Mouse (Mus musculus): ENCODE measurements around the gene Dock1. TPM values are rescaled to one million over a fixed set of nuclear protein-coding genes. Genes with fewer than 3 reads are reported as not detected.

The Dock1 gene
- total RNA-seq, 1 experiment from 2014 or later: 1.4 TPM

DNA sequence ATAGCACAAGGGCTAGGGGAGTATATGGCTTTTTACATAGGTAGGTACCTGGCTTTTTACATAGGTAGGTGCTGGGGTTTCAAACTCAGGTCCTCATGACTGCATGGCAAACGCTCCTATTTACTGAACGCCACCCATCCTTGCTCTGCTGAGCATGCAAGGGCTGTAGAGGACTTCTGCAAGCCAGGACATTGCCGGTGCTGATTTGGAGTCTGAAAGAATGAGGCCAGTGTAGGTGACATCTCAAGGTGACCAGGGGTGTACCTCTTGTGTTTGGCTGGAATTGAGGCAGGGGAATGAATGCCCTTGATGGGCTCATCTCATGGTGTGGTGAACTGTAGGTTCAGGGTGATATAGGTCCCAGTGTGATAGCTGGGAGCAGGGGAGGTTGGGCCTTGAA, 20.4 kb downstream of the Dock1 start:
- no peak for ATAC-seq (ENCODE audit: extremely low read depth, insufficient number of reproducible peaks, low FRiP score, poor library complexity, severe bottlenecking)

- ATAC-seq (ENCODE audit: extremely low read depth, insufficient number of reproducible peaks, low FRiP score, poor library complexity, severe bottlenecking): no peak
Measured at GRCm38 (mm10) chr7:134693325-134693724, 22.9 kb downstream of the Dock1 start.

- ATAC-seq (ENCODE audit: extremely low read depth, insufficient number of reproducible peaks, low FRiP score, poor library complexity, severe bottlenecking): no peak
Measured at GRCm38 (mm10) chr7:134695431-134695830, 25.0 kb downstream of the Dock1 start.

GRCm38 (mm10) chr7:134696126-134696979, 25.9 kb downstream of the Dock1 start:
- ATAC-seq (ENCODE audit: extremely low read depth, insufficient number of reproducible peaks, low FRiP score, poor library complexity, severe bottlenecking): no peak

DNA sequence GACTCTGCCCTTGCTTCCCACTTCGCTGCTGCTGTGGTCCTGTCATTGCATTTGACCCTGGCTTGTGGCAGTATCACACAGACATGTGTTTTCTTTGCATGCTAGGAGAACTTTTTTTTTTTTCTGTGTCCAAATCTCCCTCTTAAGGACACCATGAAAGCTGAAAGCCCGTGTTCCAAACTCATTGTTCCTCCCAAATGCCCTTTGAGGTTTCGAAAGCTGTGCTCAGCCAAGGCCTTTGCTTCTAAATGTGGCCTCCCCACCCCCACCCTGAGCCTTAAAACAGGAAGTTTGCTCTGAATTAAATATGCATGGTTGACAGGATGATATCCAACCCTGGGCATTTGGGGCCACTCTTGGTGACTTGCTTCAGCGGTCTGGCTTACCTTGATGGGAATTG, 27.0 kb downstream of the Dock1 start:
- ATAC-seq (ENCODE audit: extremely low read depth, insufficient number of reproducible peaks, low FRiP score, poor library complexity, severe bottlenecking): no peak

GRCm38 (mm10) chr7:134698246-134698645, 27.8 kb downstream of the Dock1 start:
- ATAC-seq (ENCODE audit: extremely low read depth, insufficient number of reproducible peaks, low FRiP score, poor library complexity, severe bottlenecking): no peak

DNA sequence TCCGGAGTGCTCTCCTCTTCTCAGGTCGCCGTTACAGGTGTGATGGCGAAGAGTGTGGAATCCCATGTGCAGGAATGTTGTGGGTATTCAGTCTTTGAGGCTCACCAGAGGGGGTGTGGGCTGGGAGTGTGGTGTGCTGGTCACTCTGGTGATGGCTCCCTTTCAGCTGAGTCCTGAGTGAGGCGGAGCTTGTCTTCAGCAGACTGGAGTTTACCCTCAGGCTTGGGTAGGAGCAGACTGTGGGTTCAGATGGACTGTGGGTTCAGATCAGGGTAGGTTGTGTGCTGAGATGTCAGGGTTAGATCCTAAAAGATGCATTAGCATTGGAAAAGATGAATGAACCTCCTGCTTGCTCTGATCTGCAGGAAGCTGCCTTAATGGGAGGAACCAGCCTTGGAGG, 29.5 kb downstream of the Dock1 start:
- ATAC-seq (ENCODE audit: extremely low read depth, insufficient number of reproducible peaks, low FRiP score, poor library complexity, severe bottlenecking): no peak

- ATAC-seq (ENCODE audit: extremely low read depth, insufficient number of reproducible peaks, low FRiP score, poor library complexity, severe bottlenecking): no peak
Measured at GRCm38 (mm10) chr7:134702481-134702880, 32.0 kb downstream of the Dock1 start.

DNA sequence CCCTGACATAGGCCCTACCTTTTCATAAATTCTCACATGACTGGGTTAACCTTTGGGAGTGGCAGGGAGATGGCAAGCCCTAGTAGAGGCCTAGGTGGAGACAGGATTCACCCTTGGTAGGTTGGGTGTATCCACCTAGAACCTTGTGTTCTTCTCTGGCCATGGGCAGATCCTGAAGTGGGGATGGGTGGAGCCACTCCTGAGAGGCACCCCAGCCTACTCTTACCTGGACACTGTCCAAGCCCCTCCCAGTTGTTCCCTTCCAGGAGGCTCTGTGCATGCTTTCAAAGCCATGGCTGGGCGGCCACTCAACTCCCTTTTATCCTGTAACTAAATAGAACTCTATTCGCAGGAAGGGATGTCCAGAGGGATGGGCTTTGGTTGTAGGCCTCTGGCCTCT, 33.2 kb downstream of the Dock1 start:
- ATAC-seq (ENCODE audit: extremely low read depth, insufficient number of reproducible peaks, low FRiP score, poor library complexity, severe bottlenecking): no peak

DNA sequence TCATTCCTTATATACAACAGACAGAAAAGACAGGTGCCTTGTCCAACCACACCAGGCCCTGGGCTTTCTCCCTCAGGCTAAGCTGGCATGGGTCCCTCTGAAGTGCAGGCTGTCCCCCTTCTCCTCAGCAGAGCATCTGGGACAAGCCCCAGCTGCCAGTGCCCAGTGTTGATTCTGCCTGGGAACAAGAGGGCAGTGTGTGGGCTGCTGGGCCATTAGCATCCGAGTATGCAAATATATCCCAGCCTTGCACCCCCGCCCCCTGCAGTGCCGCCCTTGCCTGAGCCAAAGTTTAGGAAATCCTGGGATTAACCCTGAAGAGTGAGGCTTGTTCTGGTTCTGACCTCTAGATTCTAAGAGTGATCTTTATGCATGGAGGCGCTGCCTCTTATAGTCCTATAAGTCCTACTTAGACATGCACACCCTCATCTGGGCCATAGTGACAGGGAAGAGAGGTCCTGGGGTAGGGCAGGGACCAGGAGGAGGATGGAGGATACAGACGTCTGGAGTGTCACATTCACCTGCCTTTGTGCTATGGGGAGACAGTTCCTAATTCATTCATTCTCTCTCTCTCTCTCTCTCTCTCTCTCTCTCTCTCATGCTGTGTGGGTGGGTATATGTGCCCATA, 38.9 kb downstream of the Dock1 start:
- no peak for ATAC-seq (ENCODE audit: extremely low read depth, insufficient number of reproducible peaks, low FRiP score, poor library complexity, severe bottlenecking)

DNA sequence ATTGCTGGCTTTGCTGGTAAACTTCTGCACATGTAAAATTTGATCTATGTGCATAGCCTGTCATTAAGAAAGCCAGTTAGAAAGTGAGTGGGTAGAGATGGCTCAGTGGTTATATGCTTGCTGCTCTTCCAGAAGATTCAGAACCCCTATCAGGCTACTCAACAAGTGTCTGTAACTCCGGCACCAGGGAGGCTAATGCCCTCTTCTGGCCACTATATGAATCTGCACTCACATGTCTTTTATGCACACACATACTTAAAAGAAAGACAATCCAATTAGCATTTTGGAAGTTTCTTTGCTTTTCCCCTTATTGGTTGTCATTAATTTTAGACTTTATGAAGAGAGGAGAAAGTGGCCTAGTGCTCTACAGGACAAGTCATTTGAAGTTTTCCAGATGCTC, 41.1 kb downstream of the Dock1 start:
- no peak for ATAC-seq (ENCODE audit: extremely low read depth, insufficient number of reproducible peaks, low FRiP score, poor library complexity, severe bottlenecking)

DNA sequence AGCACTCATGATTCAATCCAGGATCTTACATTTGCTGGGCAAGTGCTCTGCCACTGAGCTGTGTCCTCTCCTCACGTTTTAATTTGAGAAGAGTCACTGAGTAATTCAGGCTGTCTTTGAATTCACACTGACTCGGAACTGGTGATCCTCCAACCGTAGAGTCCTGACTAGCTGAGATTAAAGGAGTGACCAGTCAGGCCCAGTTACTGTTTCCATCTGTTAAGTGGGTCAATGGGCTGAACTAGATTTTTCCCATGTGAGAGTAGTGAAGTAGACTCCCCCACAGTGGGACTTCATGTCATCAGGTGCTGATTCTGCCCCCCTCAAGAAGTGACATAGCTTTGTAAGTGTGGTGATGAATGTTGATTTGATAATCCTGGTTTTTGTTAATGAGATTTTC, 49.0 kb downstream of the Dock1 start:
- ATAC-seq (ENCODE audit: extremely low read depth, insufficient number of reproducible peaks, low FRiP score, poor library complexity, severe bottlenecking): no peak

DNA sequence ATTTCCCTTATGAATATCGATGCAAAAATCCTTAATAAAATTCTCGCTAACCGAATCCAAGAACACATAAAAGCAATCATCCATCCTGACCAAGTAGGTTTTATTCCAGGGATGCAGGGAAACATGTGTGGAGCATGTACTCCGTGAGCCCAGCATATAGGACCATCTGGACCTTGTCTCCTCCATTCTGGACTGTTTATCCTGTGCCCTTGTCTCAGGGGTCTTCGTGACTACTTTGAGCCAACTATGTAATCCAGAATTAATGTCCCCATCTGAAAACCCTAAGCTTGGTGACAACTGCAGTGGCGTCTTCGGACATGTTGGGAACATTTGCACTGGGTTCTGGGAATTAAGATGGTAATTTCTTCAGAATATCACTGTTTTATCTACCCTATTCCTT, 51.9 kb downstream of the Dock1 start:
- ATAC-seq (ENCODE audit: extremely low read depth, insufficient number of reproducible peaks, low FRiP score, poor library complexity, severe bottlenecking): no peak

DNA sequence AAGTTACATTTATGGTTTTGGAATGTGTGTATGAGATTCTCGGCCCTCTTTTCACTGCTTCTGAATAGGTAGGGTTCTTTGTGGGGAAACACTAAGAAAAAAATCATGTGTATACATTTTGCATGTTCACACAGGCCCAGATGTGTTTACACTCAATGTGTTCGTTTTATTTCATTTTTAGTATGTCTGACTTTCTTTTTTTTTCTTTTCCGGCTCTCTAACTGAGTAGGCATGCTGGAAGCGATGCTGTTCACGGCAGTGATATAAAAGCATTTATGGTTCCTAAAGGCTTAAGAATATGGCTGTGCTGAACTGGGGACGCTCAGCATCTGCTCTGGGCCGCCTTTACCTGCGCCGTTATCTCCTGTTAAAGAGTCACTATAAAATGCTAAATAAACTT, 52.5 kb downstream of the Dock1 start:
- ATAC-seq (ENCODE audit: extremely low read depth, insufficient number of reproducible peaks, low FRiP score, poor library complexity, severe bottlenecking): no peak

GRCm38 (mm10) chr7:134723509-134723908, 53.1 kb downstream of the Dock1 start:
- ATAC-seq (ENCODE audit: extremely low read depth, insufficient number of reproducible peaks, low FRiP score, poor library complexity, severe bottlenecking): no peak

GRCm38 (mm10) chr7:134724841-134725240, 54.4 kb downstream of the Dock1 start:
- ATAC-seq (ENCODE audit: extremely low read depth, insufficient number of reproducible peaks, low FRiP score, poor library complexity, severe bottlenecking): no peak

DNA sequence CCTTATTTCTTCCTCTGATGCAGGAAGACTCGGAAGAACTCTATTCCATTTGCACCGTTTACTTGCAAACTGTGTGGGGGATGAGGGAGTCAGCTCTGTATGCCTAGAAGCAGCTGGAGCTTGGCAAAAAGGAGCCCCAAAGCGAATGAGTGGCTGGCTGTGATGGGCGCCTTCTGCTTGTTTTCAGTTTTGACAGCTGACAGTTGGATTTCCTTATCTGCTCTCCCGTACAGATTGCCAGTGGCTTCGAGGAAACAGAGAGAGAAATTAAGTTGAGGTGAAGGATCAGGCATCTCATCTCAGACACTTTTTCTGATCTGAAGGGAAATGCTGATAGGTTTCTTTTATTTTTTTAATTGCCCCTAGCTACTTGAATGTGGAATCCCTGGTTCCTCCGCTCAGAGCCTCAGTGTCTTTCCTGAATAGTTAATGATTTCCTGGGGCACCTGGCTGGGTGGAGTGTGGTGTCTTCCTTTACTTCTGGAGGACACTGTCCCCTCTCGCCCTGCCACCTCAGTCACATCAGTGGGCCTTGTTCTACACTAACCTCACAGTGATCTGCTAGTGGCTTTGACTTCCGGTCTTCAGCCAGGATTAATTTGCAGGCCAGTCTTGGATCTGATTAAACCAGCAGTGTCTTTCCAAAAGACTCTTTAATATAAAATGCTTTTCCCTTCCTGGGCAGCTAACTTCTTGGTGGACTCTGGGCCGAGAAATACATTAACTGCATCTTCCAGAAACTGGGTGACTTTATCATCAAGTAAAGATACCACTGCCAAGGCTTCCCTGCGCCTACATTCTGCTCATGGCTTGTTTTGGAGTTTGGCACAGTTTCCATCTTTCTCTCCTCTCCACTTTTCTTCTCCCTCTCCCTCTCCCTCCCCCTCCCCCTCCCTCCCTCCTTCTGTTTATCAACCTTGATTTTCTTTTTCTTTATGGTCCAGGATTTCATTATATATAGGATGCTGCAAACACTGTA, 55.4 kb downstream of the Dock1 start:
- no peak for ATAC-seq (ENCODE audit: extremely low read depth, insufficient number of reproducible peaks, low FRiP score, poor library complexity, severe bottlenecking)

- ATAC-seq (ENCODE audit: extremely low read depth, insufficient number of reproducible peaks, low FRiP score, poor library complexity, severe bottlenecking): no peak
Measured at GRCm38 (mm10) chr7:134726530-134727258, 56.2 kb downstream of the Dock1 start.

GRCm38 (mm10) chr7:134729348-134729747, 58.9 kb downstream of the Dock1 start:
- ATAC-seq (ENCODE audit: extremely low read depth, insufficient number of reproducible peaks, low FRiP score, poor library complexity, severe bottlenecking): no peak
